Mouse (Mus musculus): ENCODE measurements at regions not wholly inside any gene's neighbourhood (a gene's known extent, or its start where the extent isn't known, plus 50 kb on each side); places are given as distances from the start of the nearest gene placed in this dataset.
A peak's percentile ranks its signal among the peaks of the same experiment; 100 is the strongest.

DNA sequence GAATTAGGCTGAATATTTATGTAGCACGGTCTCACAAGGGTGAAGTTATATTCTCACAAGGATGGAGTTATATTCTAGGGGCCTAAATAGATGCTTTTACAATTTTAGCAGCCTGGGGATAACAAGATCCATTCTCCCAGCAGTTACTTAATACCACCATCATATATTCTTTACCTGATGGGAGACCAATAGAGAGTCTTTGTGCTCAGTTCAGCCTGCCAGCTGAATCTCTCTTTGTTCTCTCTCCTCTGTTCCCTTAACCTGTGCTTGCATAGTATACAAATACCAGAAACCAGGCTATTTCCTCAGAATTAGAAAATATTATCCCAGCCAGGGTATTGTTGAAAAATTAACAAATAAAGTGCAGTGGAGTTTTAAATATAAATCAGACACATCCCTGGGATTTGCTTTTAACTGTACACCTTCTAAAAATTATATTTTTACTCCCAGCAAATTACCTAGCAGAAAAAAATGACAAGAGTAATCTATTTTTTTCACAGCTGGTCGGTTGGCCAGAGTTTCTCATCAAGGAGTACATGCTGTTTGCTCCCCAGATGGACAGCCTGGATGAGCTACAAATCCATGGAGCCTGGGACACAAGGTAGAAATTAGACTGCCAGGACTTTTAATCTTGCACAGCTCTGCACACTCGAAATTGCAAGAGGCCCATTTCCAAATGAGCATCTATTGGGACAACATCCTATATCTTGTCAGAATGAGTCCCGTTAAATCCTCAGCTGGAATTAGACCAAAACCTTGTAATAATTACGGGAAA, 281.0 kb upstream of the 4930452B06Rik start:
- no peak for DNase-seq (ENCODE audit: low spot score in 2 of 2)

DNA sequence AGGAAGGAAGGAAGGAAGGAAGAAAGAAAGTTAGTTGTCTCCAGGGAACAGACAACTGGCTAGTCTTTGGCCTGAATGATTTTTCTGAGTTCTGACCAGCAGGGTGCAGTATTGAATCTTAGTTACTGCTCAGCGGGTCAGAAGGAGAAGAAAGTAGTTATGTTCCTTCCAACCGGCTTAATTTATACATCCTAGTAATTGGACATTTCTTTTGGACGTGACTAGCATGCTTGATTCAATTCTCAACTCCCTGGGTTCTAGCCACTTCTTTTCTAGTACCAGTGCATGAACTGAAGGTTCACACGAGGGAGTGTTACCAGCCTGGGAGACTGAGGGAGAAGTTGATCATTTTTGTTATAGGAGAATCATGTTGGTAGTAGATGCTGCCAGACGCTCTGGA, 269.1 kb upstream of the 4930452B06Rik start:
- peak; percentile 73 to 82 for DNase-seq (ENCODE audit: low spot score in 2 of 2)
